Mouse (Mus musculus): Measurements from ENCODE around the gene Scn5a.

Scn5a gene

DNA sequence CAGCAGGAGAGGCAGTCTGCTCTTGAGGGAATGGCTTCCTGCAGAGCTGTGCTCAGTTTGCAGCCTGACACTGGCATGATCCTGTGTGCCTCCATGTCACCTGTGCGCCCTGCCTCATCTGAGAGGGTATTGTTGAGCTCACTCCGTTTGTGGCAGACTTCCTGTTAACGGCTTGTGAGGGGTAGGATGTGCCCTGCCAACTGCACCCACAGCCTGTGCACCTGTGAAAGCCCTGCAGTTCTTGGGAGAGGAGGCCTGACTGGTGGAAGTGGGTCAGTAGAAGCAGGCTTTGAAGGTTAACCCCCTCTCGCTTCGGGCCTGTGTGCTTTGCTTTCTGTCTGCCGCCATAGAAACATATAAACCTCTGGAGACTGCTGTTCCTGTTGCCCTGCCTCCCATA is 113.8 kb downstream of the Scn5a start:
- DNase-seq (ENCODE audit: low read depth, low spot score), result no peak

DNA sequence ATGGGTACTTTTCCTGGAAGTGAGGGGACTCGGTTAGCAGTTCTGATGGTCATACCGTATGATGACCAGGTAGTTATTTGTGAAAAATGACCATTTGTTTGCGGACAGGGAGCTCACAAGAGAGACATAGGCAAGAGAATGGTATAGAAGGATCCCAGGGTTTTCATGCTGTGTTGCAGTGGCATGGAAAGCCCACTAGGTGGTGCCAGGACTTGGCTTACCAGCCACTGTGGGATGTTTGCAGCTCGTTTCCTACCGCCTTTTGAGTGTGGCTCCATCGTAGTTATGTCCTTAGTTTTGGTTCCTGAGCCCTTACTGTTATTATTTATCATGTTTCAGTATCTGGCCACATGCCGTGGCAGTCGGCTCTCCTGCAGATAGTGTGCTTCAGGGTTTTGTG is 118.4 kb downstream of the Scn5a start:
- DNase-seq (ENCODE audit: low read depth, low spot score), result peak; percentile 72

DNA sequence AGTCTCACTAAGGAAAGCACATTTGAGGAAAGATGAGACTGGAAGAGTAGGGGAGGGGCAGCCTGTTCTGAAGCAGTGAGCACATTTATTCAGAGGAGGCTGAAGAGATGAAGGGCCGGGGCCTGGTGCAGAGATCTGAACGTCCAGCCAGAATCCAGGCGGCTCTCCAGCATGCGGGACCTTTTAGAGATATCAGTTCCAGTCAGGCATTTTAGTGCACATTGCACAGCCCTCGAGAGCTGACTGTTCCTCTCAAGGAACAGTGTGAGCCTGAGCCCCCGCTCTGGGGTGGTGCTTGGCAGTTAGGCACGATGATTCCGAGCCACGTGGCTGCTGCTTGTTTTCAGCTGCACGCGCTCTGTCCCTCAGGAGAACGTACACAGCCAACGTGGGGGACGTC is 121.7 kb downstream of the Scn5a start:
- no peak for DNase-seq (ENCODE audit: low read depth, low spot score)

DNA sequence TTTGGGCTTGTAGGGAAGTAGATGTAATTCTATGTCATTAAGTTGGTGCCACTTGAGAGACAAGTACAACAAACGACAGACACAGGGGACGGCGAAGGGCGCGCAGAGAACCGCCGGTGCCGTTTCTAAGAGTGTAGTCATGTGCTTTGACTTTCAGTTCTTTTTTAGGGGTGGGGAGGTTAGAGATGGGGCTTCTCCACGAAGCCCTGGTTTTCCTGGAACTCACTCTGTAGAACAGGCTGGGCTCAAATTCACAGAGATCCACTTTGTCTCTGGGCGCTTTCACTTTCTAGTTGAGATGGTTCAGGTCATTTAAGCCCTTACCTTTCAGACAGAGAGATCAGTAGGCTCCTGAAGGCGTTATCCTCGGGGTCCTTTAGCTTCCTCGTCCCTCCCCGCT is 122.8 kb downstream of the Scn5a start:
- DNase-seq (ENCODE audit: low read depth, low spot score), result peak; percentile 14

DNA sequence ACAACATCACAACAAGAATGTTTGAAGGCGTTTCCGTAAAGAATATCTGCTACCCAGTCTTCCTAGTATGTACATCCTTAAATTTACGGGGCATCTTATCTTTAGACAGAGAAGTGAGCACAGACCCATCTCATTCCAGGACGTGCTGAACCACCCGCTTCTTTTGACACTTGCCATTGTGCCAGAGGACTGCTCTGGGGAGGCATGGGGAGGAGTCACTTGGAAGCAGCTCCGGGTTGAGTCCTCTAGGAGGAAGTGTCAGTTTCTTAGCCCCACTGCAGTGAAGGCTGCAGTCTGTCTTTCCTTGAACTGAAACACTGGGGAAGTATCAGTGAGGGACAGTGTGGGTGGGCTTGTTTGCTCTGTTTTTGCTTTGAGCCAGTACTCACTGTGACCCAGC is 133.1 kb downstream of the Scn5a start:
- peak; percentile 22 for DNase-seq (ENCODE audit: low read depth, low spot score)

DNA sequence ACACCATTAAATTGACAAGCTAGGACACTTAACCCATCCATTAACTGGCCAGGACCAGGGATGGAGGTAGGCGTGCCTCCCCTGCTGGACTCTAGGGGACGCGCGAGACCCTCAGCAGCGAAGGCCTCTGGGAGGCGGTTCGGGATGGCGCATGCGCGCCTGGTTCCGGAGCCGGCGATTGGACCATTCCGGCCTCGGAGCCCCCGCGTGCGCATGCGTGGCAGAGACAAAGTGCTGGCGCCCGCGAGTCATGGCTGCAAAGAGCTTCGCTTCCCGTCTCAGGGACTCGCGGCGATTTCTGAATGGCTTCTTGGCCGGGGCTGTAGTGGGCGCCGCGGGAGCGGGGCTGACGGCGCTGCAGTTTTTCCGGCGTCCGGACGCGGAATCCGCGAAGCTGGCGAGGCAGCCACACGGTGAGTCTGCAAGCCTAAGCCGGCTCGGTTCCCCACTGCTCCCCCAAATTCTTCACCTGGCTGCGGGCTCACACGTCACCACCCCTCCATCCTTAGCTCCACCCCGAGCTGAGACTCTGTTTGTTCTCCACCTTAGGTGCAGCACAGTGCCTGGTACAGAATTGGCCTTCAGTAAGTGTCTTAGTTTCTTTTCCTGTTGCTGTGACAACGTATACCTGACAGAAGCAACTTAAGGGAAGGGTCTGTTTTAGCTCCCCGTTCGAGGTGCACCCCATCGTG is 133.9 kb downstream of the Scn5a start, which contains the start of gene Exog:
Gene Exog, plus strand, starts transcription at position 206 of the 692 bp plus-strand sequence.
- peak; percentile 96 for DNase-seq (ENCODE audit: low read depth, low spot score)

DNA sequence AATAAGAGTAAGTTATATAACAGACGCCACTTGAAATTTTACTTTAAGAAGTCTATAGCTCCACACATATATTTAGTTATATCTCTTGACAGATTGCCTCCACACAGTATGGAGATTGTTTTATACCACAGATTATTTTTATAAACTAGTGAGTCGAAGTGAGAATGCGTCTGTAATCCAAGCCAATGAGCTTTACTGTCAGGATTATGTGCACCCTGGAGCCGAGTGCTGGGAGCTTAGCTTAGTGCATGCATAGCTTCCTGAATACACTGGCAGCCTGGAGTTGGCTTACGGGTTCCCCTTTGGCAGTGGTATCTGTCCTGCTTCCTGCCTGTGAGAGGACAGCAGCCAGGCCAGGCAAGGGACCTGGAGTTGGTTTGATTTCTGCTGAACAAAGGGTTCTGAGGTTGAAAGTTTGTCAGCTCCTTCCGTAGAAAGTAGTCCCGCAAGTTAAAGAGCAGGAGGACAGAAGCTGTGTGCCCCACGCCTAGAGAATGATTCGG is 140.3 kb downstream of the Scn5a start:
- no peak for DNase-seq (ENCODE audit: low read depth, low spot score)

DNA sequence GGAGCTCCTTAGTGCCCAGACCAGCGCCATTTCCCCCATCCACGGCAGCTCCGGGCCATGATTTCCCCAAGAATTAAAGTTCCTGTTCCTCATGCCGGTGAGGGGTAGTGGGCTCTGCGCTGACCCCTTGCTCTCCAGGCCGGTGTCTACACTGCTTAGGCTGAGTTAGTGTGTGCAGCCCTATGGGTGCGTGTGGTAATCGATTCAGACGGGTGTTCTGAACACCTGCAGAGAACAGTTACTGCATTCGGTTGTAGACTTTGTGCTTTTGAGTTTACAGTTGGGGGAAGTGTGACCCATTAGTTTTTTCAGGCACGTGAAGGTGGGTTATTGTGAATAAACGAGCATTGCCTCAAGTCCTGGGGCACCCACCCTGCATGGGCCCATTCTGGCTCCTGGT is 140.8 kb downstream of the Scn5a start:
- no peak for DNase-seq (ENCODE audit: low read depth, low spot score)

DNA sequence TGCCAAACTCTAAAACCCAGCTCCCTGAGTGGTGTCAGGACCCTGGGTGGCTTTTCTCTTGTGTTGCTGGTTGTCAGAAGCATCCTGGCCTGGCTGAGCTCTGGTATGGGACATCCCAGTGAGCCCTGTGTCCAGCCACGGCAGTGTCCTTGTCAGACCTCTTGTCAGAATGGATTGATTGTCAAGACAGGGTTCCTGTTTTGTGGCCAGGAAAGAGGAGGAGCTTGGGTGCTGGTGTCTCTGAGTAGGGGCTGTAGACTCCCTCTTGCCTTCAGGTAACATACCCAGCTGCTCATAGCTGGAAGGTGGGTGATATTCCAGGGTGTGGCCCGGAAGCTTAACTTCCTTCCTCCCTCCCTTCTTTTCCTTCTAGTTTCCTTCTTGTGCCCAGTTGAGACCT is 143.0 kb downstream of the Scn5a start:
- no peak for DNase-seq (ENCODE audit: low read depth, low spot score)
